Mouse (Mus musculus): ENCODE data around the gene 3110009E18Rik. TPM values are rescaled to one million over a fixed set of nuclear protein-coding genes. Genes with fewer than 3 reads are reported as not detected.
A peak's percentile ranks its signal among the peaks of the same experiment; 100 is the strongest.

The 3110009E18Rik gene
- polyA plus RNA-seq, 2 experiments from 2014 or later, result 21.6 to 30.4 TPM

GRCm38 (mm10) chr1:120145527-120146216 lies 24.7 kb downstream of the 3110009E18Rik start:
- no peak for ATAC-seq

GRCm38 (mm10) chr1:120146994-120147393 lies 26.0 kb downstream of the 3110009E18Rik start:
- ATAC-seq, result no peak

- ATAC-seq, result peak; percentile 49
Observed at GRCm38 (mm10) chr1:120154232-120154631, 33.2 kb downstream of the 3110009E18Rik start.

GRCm38 (mm10) chr1:120155325-120155724 lies 34.3 kb downstream of the 3110009E18Rik start:
- peak; percentile 54 for ATAC-seq

GRCm38 (mm10) chr1:120158474-120159127 lies 37.6 kb downstream of the 3110009E18Rik start:
- no peak for ATAC-seq

GRCm38 (mm10) chr1:120161502-120161901 lies 40.5 kb downstream of the 3110009E18Rik start:
- ATAC-seq, result no peak

- ATAC-seq, result no peak
Observed at GRCm38 (mm10) chr1:120162616-120163015, 41.6 kb downstream of the 3110009E18Rik start.

- no peak for ATAC-seq
Observed at GRCm38 (mm10) chr1:120168016-120168415, 47.0 kb downstream of the 3110009E18Rik start.

GRCm38 (mm10) chr1:120168674-120169073 lies 47.7 kb downstream of the 3110009E18Rik start:
- no peak for ATAC-seq

- ATAC-seq, result no peak
Observed at GRCm38 (mm10) chr1:120170307-120170706, 49.3 kb downstream of the 3110009E18Rik start.

GRCm38 (mm10) chr1:120171819-120172521 lies 51.0 kb downstream of the 3110009E18Rik start:
- ATAC-seq, result no peak

GRCm38 (mm10) chr1:120174991-120175390 lies 54.0 kb downstream of the 3110009E18Rik start:
- no peak for ATAC-seq

- ATAC-seq, result no peak
Observed at GRCm38 (mm10) chr1:120176313-120176712, 55.3 kb downstream of the 3110009E18Rik start.

- no peak for ATAC-seq
Observed at GRCm38 (mm10) chr1:120177141-120177540, 56.2 kb downstream of the 3110009E18Rik start.

GRCm38 (mm10) chr1:120186204-120186603 lies 65.2 kb downstream of the 3110009E18Rik start:
- ATAC-seq, result no peak

GRCm38 (mm10) chr1:120186655-120187054 lies 65.7 kb downstream of the 3110009E18Rik start:
- ATAC-seq, result no peak

- no peak for ATAC-seq
Observed at GRCm38 (mm10) chr1:120187059-120187458, 66.1 kb downstream of the 3110009E18Rik start.

GRCm38 (mm10) chr1:120189206-120189605 lies 68.2 kb downstream of the 3110009E18Rik start:
- no peak for ATAC-seq

- no peak for ATAC-seq
Observed at GRCm38 (mm10) chr1:120190300-120190699, 69.3 kb downstream of the 3110009E18Rik start.

- ATAC-seq, result no peak
Observed at GRCm38 (mm10) chr1:120190946-120191345, 70.0 kb downstream of the 3110009E18Rik start.

GRCm38 (mm10) chr1:120192321-120192720 lies 71.3 kb downstream of the 3110009E18Rik start:
- no peak for ATAC-seq

GRCm38 (mm10) chr1:120193586-120193985 lies 72.6 kb downstream of the 3110009E18Rik start:
- no peak for ATAC-seq

GRCm38 (mm10) chr1:120195947-120196346 lies 75.0 kb downstream of the 3110009E18Rik start:
- ATAC-seq, result no peak
